Mouse (Mus musculus) spleen, adult 18-20 months (tissue): Measurements from ENCODE around the gene Fyb.

ENCODE experiments used
- DNase-seq, 2 experiments: peaks; one replicate each; pipeline ENCODE4 v3.0.0; 2022; ENCODE audit warnings: mixed read lengths in 2 of 2

Gene Fyb

GRCm38 (mm10) chr15:6666072-6666471 is 143.4 kb downstream of the Fyb start:
- DNase-seq, result no peak

GRCm38 (mm10) chr15:6668793-6669437 is 146.3 kb downstream of the Fyb start:
- no peak for DNase-seq

- DNase-seq, result no peak
Measured at GRCm38 (mm10) chr15:6678479-6678878, 155.8 kb downstream of the Fyb start.

GRCm38 (mm10) chr15:6702164-6702563 is 179.5 kb downstream of the Fyb start:
- peak in 1 of 2 experiments; percentile 35 for DNase-seq

GRCm38 (mm10) chr15:6705351-6705901 is 182.8 kb downstream of the Fyb start:
- peak in 1 of 2 experiments; percentile 21 for DNase-seq

- DNase-seq, result peak; percentile 51 to 64
Measured at GRCm38 (mm10) chr15:6707551-6707935, 184.9 kb downstream of the Fyb start.

- peak; percentile 68 to 84 for DNase-seq
Measured at GRCm38 (mm10) chr15:6707936-6708525, 185.4 kb downstream of the Fyb start, which contains the start of gene Rictor. Rictor (plus strand) TSS chr15:6708379.

GRCm38 (mm10) chr15:6708526-6709441 is 186.1 kb downstream of the Fyb start:
- DNase-seq, result peak; percentile 40

GRCm38 (mm10) chr15:6709618-6710017 is 187.0 kb downstream of the Fyb start:
- DNase-seq, result no peak

- DNase-seq, result no peak
Measured at GRCm38 (mm10) chr15:6710341-6710740, 187.7 kb downstream of the Fyb start.

GRCm38 (mm10) chr15:6711226-6711625 is 188.6 kb downstream of the Fyb start:
- no peak for DNase-seq
